Mouse (Mus musculus) ES-CJ7 (cell line): ENCODE results near the gene Clcn1.

Experiments used
- DNase-seq: peaks from one replicate; pipeline ENCODE4 v3.0.0; 2011; ENCODE audit warnings: low read depth, low spot score

Gene Clcn1

DNA sequence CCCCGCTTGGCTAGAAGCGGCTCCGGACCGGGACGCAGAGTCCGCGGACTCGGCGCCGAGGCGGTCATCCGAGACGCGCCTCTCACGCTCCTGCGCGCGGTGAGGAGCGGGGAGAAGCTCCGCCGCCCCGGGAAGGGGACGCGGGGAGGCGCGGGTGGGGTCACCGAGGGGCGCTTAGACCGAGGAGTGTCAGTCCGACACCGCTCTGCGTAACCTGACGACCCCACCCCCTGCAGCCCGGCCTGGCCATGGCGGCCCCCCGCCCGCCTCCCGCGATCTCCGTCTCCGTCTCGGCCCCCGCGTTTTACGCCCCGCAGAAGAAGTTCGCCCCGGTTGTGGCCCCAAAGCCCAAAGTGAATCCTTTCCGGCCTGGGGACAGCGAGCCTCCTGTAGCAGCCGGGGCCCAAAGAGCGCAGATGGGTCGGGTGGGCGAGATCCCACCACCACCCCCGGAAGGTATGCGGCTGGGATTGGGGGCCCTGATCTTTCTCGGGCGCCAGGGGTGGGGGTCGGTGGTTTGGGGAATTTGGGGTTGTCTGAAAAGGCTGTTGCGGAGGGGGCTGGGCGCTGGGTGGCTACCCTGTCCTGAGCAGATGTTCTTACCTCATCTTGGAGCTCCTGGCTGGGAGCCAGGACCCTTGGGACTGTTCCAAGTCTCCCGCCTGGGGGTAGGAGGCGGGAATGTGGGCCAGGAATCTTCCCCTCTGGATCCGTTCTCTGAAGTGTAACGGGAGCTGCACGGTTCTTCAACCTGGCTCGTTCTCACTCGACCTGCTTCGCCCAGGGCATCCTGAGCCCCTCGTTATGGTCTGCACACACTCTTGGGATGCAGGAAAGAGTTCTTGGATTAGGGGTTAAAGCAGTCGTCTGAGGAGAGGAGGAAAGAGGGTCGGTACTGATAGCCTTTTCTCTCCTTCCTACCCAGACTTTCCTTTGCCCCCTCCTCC, 63.8 kb downstream of the Clcn1 start:
- DNase-seq: peak; percentile 64

GRCm38 (mm10) chr6:42350968-42351775, 64.7 kb downstream of the Clcn1 start:
- no peak for DNase-seq

GRCm38 (mm10) chr6:42351776-42352485, 65.4 kb downstream of the Clcn1 start:
- no peak for DNase-seq

DNA sequence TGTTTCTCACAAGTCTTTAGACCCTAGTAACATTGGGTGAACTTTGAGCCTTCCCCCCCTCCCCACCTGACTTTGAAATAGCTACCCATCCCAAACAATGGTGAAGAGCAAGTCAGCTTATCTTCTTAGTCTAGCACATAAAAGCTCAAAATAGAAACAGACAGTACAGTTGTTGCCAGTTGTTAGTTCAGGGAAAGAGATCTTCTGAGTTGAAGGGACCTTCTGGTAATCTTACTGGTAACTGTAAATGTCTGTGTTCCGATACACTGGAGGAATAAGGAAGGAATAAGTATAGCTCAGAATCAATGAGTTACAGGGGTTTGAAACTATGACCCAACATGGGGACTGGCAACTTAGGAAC, 66.0 kb downstream of the Clcn1 start:
- DNase-seq: no peak

DNA sequence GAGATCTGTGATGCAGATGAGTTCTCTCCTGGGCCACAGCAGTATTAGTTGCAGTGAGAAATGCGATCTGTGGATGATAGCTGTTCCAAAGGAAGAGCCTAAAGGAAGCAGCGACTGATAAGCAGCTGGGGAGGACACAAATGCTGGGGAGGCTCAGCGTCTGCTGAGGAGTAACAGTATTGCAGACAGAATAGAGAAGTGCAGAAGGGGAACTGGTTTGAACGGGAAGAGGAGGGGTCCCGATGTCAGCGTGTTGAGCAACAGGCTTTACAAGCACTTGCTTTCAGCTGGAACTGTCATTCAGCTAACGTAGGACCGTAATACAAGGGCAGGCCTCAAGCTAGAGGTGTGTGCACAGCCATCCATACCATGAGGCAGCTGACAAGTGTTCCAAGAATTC, 66.7 kb downstream of the Clcn1 start:
- DNase-seq: no peak

DNA sequence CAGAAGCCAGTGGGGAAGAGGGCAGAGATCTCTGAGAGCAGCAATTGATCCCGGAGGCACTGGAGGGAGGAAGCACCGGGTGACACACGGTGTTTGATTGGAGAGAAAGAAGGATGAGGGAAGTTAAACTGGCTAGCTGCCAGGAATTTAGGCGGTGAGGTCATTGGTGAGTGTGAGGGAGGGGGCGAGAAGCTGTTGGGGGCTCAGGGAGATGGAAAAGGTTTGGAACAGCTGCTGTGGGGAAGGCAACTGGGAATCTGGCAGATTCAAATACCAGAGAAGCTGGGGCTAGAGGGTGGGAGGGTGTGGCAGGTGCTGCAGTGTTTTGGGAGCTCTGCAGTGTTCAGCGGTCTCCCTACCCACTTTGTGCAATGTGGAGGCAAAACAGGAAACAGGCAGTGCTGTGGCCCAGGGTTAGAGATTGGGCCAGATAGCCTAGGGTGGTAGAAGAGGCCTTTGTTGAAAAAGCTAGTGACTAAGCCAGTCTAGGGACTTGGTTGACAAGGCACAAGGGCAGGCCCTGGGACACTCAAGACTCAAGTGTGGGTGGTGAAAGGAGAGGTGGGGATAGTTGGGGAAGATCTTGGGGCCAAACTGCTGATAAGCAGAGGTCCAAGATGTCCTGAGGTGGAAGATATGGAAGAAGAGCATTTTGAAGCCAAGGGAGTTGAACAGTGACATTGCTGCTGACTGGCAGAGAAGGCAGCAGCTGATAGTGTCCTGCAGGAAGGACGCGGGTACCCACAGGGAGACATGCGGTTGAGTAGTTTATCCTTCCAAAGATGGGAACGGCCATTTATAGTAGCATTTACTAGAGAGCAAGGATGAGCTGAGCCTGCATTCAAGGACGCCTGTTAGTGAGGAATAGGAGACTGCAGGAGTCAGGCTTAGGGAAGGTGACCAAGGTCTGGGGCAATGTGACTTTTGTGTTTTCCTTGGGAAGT, 67.9 kb downstream of the Clcn1 start:
- DNase-seq: no peak

- DNase-seq: no peak
Observed at GRCm38 (mm10) chr6:42355366-42355765, 68.9 kb downstream of the Clcn1 start.

- no peak for DNase-seq
Observed at GRCm38 (mm10) chr6:42355794-42356600, 69.5 kb downstream of the Clcn1 start.

GRCm38 (mm10) chr6:42356913-42357312, 70.4 kb downstream of the Clcn1 start:
- no peak for DNase-seq

GRCm38 (mm10) chr6:42357901-42358300, 71.4 kb downstream of the Clcn1 start:
- DNase-seq: no peak

- DNase-seq: no peak
Observed at GRCm38 (mm10) chr6:42358901-42359300, 72.4 kb downstream of the Clcn1 start.

GRCm38 (mm10) chr6:42359364-42360147, 73.1 kb downstream of the Clcn1 start:
- DNase-seq: no peak

DNA sequence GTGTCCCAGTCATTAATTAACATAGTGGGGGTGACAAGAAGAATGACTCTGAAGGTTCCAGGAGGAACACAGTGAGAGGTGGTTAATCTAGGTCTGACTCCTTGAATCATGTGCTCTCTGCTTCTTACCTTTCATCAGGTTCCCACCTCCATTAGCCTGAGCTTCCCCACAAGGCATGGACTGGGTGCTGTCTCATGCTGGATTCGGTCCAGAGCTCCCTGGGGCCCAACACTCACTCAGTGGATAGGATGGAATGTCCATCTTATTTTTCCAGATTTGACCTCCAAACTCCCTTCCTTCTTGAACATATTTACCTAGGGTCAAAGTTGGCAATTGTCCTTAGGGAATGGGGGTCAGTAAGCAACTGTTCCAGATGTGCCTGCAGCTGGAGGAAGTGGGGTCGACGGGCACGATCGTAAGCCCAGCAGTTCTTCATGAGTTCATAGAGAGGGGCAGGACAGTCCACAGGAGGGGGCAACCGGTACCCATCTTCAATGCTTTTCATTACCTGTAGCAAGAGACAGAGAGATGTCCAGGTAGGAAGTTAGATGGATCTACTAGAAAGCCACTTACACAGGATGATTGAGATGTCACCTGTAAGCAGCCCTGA, 73.9 kb downstream of the Clcn1 start:
- DNase-seq: no peak

DNA sequence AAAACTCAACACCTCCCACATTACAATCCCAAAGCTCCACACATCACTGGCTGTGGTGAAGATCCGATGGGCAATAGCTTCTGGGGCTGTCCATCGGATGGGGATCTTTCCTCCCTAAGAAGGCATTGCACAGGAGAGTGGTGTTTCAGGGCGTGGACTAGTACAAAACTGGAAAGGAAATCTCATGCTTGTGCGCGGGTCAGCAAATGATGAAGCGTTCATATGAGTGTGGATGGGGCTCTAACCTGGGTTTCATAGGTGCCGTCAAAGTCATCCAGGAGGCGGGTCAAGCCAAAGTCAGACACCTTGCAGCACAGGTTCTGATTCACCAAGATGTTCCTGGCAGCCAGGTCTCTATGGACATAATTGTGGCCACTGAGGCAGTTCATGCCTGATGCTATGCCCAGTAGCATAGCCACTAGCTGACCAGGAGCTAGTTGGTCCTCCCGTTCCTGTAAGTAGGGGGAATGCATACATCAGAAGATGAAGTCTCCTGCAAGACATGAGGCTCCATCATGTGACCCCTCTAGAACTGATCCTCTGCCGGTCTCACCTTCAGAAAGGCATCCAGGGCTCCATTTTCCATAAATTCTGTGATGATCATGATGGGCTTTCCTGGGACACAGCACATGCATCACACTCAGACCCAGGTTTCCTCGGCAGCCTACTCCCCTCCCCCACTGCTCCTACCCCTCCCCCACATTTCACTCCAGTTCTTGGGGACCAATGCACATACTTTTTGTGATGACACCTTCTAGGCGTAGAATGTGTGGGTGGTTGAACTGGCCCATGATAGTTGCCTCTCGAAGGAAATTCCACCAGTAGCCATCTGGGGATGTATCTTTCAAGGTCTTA, 74.8 kb downstream of the Clcn1 start:
- no peak for DNase-seq

GRCm38 (mm10) chr6:42362074-42362473, 75.6 kb downstream of the Clcn1 start:
- no peak for DNase-seq

DNA sequence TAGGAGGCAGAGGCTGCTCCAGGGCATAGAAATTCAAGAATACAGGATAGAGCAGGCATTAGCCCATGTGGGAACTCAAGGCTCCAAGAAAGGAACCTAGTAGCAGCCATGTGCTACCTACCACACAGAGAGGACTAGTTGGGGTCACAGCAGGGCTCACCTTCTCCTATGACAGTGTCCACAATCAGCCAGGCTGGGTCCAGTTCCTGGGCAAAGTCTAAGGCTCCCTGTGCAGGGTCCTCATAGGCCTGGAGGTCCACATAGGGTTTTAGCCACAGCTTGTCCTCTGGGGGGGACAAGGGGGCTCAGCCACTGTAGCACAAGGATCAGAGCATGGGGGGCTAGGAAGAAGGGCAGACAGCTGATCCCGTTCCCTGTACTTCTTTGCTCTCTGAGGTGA, 76.0 kb downstream of the Clcn1 start:
- DNase-seq: no peak

DNA sequence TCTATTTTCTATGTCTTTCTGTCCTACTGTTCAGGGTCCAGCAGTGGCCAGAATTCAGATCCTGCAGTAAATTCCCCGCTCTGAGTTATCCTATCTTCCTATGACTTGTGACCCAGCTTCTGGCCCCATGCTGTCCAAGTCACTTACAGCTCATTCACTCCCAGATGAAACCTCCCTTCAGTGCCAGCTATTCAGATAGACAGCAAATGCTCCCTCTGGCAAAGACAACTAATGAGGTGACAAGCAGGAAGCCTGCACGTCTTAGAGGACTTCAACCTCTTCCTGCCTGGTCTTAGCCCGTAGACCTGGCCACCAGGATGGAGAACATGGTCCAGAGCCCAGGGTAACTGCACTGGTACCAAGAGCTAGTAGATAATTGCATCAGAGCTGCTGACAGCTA, 76.5 kb downstream of the Clcn1 start:
- no peak for DNase-seq

DNA sequence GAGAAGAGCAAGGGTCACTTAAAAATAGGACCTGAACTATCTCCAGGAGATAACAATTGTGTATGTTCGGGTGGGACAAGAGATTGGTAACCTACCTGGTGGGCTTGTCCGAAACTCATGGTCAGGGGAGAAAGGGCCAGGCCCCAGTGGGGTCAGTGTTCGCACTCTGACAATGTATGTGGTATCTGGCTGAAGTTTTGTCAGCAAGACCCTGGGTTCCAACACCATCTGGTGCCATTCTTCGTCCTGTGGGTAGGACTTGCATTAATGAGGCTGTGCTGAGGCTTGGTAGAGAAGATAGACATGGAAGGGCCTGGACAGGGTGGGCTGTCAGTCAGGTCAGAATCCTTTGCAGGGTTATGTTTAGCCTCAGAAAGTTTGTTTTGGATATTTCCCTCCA, 77.6 kb downstream of the Clcn1 start:
- no peak for DNase-seq
